Mouse (Mus musculus) liver, embryonic 11.5 days (tissue): ENCODE measurements around the gene Ndufv2. TPM values are rescaled to one million over a fixed set of nuclear protein-coding genes. Genes with fewer than 3 reads are reported as not detected.

ENCODE experiments used
- ATAC-seq: fragments of 200-750 bp; cut with Nextera tagmentation; replicated peaks from 2 replicates; pipeline ENCODE4 v1.8.0; 2017; ENCODE audit warnings: moderate number of reproducible peaks, mild to moderate bottlenecking, moderate TSS enrichment, moderate library complexity; ENCODE audit not compliant: low FRiP score
- DNase-seq: peaks from one replicate; pipeline ENCODE4 v3.0.0-alpha.2; 2017; ENCODE audit warnings: low spot score
- H3K27ac ChIP-seq: fragments of 300-500 bp; sonication (generic); 2 replicates; pipeline ENCODE4 v1.5.1; 2014; ENCODE audit warnings: mild to moderate bottlenecking, low read depth, low read length, control low read depth
- H3K27me3 ChIP-seq: fragments of 300-500 bp; sonication (generic); replicated peaks from 2 replicates; pipeline ENCODE4 v1.6.1; 2014; ENCODE audit warnings: low read length, mixed read lengths; ENCODE audit not compliant: control insufficient read depth, insufficient read depth
- H3K36me3 ChIP-seq: fragments of 300-500 bp; sonication (generic); 2 replicates; pipeline ENCODE4 v1.6.1; 2014; ENCODE audit warnings: mild to moderate bottlenecking, low read length, moderate library complexity, mixed read lengths; ENCODE audit not compliant: control insufficient read depth, insufficient read depth
- H3K4me1 ChIP-seq: fragments of 300-500 bp; sonication (generic); replicated peaks from 2 replicates; pipeline ENCODE4 v1.6.1; 2014; ENCODE audit warnings: low read length, mixed read lengths; ENCODE audit not compliant: control insufficient read depth, insufficient read depth
- H3K4me2 ChIP-seq: fragments of 300-500 bp; sonication (generic); 2 replicates; pipeline ENCODE4 v1.6.1; 2014; ENCODE audit warnings: mild to moderate bottlenecking, control low read depth, moderate library complexity
- H3K4me3 ChIP-seq: fragments of 300-500 bp; sonication (generic); 2 replicates; pipeline ENCODE4 v1.5.1; 2014; ENCODE audit warnings: low read depth, low read length, control low read depth
- H3K9ac ChIP-seq: fragments of 300-500 bp; sonication (generic); 2 replicates; pipeline ENCODE4 v1.6.1; 2014; ENCODE audit warnings: low read depth, low read length, control low read depth
- H3K9me3 ChIP-seq: fragments of 300-500 bp; sonication (generic); 2 replicates; pipeline ENCODE4 v1.6.1; 2016; ENCODE audit warnings: low read length, inconsistent platforms, mixed read lengths; ENCODE audit not compliant: control insufficient read depth
- WGBS: fragments of 180-500 bp; shearing (Covaris S2); extraction: QIAGEN DNeasy Blood & Tissue Kit; methylation state at CpG from one replicate; pipeline ENCODE4 v1.1.7; 2014; 5-methylcytosine and 5-hydroxymethylcytosine counted together
- polyA plus RNA-seq: library from polyadenylated mRNA; unstranded; fragments of >200 nt; fragmentation: Nextera tagmentation; extraction: Ambion mirVana; gene quantifications from 2 replicates; pipeline ENCODE4 v1.2.1, GENCODE M21; 2014

Ndufv2 gene
- polyA plus RNA-seq: 352 TPM in 2 replicates

DNA sequence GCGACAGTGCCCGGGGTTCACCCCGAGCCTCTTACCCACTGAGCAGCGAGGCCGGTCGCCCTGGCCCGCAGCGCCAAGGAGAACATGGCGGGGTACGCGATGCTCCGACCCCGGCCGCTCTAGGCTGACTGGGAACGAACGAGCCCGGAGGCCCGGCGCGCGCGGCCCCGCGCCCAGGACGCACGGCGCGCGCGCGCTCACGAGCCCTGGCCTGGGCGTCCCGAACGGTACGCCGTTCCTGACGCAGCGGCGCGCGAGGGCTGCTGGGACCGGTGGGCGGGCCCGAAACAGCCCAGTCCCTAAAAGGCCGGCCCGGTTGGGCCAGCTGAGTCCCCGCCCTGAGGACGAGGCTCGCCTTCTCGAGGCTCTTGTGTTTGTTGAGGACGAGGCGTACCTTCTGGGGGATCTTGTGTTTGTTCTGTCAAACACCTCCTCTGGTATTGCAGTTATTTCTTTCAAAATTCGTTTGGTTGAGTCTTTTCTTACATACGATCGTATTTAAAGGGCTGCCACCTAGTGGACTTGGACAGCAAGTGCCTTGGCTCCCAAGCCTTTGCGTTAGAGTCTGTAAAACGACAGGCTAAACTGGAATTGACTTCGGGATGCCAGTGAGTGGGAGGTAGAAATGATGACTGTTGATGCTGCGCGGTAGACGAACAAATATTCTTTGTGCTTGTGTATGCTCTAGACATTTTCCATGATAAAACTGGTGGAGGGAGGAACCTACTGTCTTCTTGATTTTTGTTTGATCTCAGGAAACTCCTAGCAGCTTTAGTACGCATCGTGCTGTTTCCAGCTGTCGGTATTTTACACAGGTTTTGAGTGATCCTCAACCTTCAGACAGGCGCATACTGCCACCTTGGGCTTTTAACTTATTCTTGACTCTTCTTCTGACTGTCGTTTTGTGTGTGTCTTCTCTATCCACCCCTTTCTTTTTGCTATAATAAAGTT is at the start of gene Ndufv2:
TSS of gene Ndufv2 (minus strand) at position 180 of the 951 bp plus-strand sequence.
- WGBS: 1% methylated on average over 67 of the region's 67 CpGs

GRCm38 (mm10) chr17:66131212-66131611 is 29.9 kb upstream of the Ndufv2 start:
- H3K27me3 ChIP-seq: no peaks in the 10 kb centered on the region
- 0 out of 2 replicates have a peak, but pooled peaks have one; percentile 39 for ATAC-seq
- 91% methylated on average over 4 of the region's 4 CpGs for WGBS
- no peak overlapping the region for H3K4me3 ChIP-seq
- H3K9ac ChIP-seq: no peak overlapping the region
- DNase-seq: no peak
- peaks cover 59% of the 10 kb centered on the region for H3K36me3 ChIP-seq
- H3K4me2 ChIP-seq: no peak overlapping the region
- no peaks in the 10 kb centered on the region for H3K9me3 ChIP-seq
- H3K4me1 ChIP-seq: no peaks in the 10 kb centered on the region
- no peak overlapping the region for H3K27ac ChIP-seq

More for the DNA sequence above, at the start of gene Ndufv2:
- Histone ChIP-seq H3K4me3 (peak within 1 kb of the TSS; percentile 89), H3K9me3 (no peaks in the 10 kb centered on the region), H3K9ac (peak within 1 kb of the TSS; percentile 94), H3K27me3 (no peaks in the 10 kb centered on the region), H3K4me2 (peak within 1 kb of the TSS; percentile 92), H3K4me1 (peaks cover 7% of the 10 kb centered on the region), H3K36me3 (no peaks in the 10 kb centered on the region; the same call in 1 of the 2 replicates), H3K27ac (peak within 1 kb of the TSS; percentile 91)
- ATAC-seq (peak; percentile 100), DNase-seq (peak; percentile 96)

DNA sequence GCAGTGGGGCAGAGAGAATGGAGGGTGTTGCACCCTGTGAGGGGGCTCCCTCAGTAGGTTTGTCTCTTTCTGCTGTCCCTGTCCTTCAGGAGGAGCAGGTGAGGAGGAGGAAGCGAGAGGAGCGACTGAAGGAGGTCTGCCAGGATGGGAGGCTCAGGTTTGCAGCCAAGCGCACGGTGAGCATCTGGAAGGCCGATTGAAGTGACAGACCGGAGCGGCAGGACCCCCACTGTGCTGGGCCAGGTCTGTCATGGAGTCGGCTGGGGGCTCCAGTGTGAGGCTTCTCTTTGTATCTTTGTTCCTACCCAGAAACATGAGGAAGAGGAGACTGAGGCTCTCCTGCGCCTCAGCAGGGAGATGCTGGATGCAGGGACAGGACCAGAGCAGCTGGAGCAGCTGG is 29.0 kb upstream of the Ndufv2 start:
- WGBS: 92% methylated on average over 9 of the region's 9 CpGs
- H3K9ac ChIP-seq: no peak overlapping the region
- no peaks in the 10 kb centered on the region for H3K9me3 ChIP-seq
- ATAC-seq: no peak
- DNase-seq: no peak
- H3K4me1 ChIP-seq: no peaks in the 10 kb centered on the region
- H3K36me3 ChIP-seq: peaks cover 53% of the 10 kb centered on the region
- H3K4me2 ChIP-seq: no peak overlapping the region
- H3K27ac ChIP-seq: no peak overlapping the region
- no peaks in the 10 kb centered on the region for H3K27me3 ChIP-seq
- H3K4me3 ChIP-seq: no peak overlapping the region

DNA sequence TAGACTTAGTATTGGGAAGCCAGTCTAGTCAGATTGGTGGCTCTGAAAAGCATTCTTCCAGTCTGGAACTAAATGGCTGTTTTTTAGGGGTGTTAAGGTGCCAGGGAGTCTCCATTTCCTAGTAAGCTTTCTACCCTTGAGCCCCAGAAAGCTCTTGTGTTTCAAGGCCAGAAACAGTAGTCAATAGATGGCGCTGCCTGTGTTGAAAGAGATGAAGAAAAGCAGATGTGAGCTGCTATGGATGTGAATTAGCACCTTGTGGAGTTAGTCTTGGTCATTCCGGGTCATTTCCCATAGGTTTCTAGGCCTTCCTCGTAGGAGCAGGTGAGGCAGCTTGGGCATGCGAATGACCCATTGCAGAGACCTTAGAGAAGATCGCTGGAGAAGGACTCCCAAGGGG is 23.9 kb upstream of the Ndufv2 start:
- ATAC-seq (no peak), DNase-seq (no peak)
- 0 out of 2 replicates have a peak, but pooled peaks cover 9% of the 10 kb centered on the region for H3K4me1 ChIP-seq
- H3K27me3 ChIP-seq: no peaks in the 10 kb centered on the region
- H3K4me3 ChIP-seq: no peak overlapping the region
- no peak overlapping the region for H3K9ac ChIP-seq
- no peaks in the 10 kb centered on the region for H3K9me3 ChIP-seq
- H3K4me2 ChIP-seq: peak overlapping the region; percentile 79
- peaks cover 16% of the 10 kb centered on the region; the same call in 1 of the 2 replicates for H3K36me3 ChIP-seq
- 74% methylated on average over 5 of the region's 5 CpGs for WGBS
- H3K27ac ChIP-seq: no peak overlapping the region

- WGBS: 1% methylated on average over 20 of the region's 20 CpGs
- Histone ChIP-seq H3K27me3 (no peaks in the 10 kb centered on the region), H3K4me3 (peak overlapping the region; percentile 77), H3K9ac (peak overlapping the region; percentile 85), H3K27ac (peak overlapping the region; percentile 93), H3K4me1 (0 out of 2 replicates have a peak, but pooled peaks cover 9% of the 10 kb centered on the region), H3K4me2 (peak overlapping the region; percentile 79), H3K9me3 (no peaks in the 10 kb centered on the region), H3K36me3 (peaks cover 23% of the 10 kb centered on the region)
- ATAC-seq (peak; percentile 32), DNase-seq (peak; percentile 38)
These were observed 22.7 kb upstream of the Ndufv2 start for GRCm38 (mm10) chr17:66123816-66124610.

- ATAC-seq: peak; percentile 88
- WGBS: 6% methylated on average over 45 of the region's 45 CpGs
- no peaks in the 10 kb centered on the region for H3K27me3 ChIP-seq
- H3K27ac ChIP-seq: peak within 1 kb of the TSS; percentile 93
- peak; percentile 95 for DNase-seq
- peak within 1 kb of the TSS; percentile 77 for H3K4me3 ChIP-seq
- H3K4me1 ChIP-seq: 0 out of 2 replicates have a peak, but pooled peaks cover 9% of the 10 kb centered on the region
- peak within 1 kb of the TSS; percentile 79 for H3K4me2 ChIP-seq
- no peaks in the 10 kb centered on the region for H3K9me3 ChIP-seq
- peak within 1 kb of the TSS; percentile 85 for H3K9ac ChIP-seq
- H3K36me3 ChIP-seq: peaks cover 25% of the 10 kb centered on the region
These were observed 21.9 kb upstream of the Ndufv2 start, which contains the start of gene Ddx11 for GRCm38 (mm10) chr17:66123066-66123815. Gene Ddx11 (plus strand): TSS chr17:66123520.

DNA sequence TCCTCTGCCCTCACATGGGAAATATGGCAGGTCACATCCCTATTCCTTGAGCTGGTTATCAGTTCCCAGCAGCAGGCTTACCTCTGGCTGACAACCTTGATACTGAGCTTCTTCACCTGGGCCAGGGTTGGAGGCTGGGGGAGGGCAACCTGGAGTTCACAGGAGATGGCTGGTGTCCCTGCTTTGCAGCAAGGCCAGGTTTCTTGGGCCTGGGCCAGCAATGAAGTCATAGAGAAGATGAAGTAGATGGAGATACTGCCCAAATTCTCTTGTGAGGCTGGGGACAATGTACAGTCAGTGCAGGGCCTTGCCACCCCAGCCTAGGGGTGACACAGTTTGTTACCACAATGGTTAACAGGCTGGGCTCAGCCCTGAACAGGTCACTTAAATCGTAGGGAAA is 19.3 kb upstream of the Ndufv2 start:
- Histone ChIP-seq H3K4me1 (0 out of 2 replicates have a peak, but pooled peaks cover 9% of the 10 kb centered on the region), H3K27me3 (no peaks in the 10 kb centered on the region), H3K36me3 (peaks cover 28% of the 10 kb centered on the region), H3K27ac (no peak overlapping the region), H3K9ac (no peak overlapping the region), H3K9me3 (no peaks in the 10 kb centered on the region), H3K4me2 (no peak overlapping the region), H3K4me3 (no peak overlapping the region)
- DNase-seq (no peak), ATAC-seq (no peak)
- 85% methylated on average over 1 of the region's 1 CpGs for WGBS

GRCm38 (mm10) chr17:66118991-66119390 is 17.6 kb upstream of the Ndufv2 start:
- no peak overlapping the region for H3K4me2 ChIP-seq
- H3K9ac ChIP-seq: no peak overlapping the region
- ATAC-seq (no peak), DNase-seq (no peak)
- no peak overlapping the region for H3K4me3 ChIP-seq
- H3K27ac ChIP-seq: no peak overlapping the region
- H3K27me3 ChIP-seq: no peaks in the 10 kb centered on the region
- WGBS: 92% methylated on average over 8 of the region's 8 CpGs
- no peaks in the 10 kb centered on the region for H3K4me1 ChIP-seq
- peaks cover 38% of the 10 kb centered on the region for H3K36me3 ChIP-seq
- H3K9me3 ChIP-seq: no peaks in the 10 kb centered on the region
